Mouse (Mus musculus): ENCODE data around the gene Cnep1r1. TPM values are rescaled to one million over a fixed set of nuclear protein-coding genes. Genes with fewer than 3 reads are reported as not detected.

The Cnep1r1 gene
- polyA plus RNA-seq (2012; ENCODE audit: low replicate concordance) = 4.7 and 6.3 TPM in 2 replicates

DNA sequence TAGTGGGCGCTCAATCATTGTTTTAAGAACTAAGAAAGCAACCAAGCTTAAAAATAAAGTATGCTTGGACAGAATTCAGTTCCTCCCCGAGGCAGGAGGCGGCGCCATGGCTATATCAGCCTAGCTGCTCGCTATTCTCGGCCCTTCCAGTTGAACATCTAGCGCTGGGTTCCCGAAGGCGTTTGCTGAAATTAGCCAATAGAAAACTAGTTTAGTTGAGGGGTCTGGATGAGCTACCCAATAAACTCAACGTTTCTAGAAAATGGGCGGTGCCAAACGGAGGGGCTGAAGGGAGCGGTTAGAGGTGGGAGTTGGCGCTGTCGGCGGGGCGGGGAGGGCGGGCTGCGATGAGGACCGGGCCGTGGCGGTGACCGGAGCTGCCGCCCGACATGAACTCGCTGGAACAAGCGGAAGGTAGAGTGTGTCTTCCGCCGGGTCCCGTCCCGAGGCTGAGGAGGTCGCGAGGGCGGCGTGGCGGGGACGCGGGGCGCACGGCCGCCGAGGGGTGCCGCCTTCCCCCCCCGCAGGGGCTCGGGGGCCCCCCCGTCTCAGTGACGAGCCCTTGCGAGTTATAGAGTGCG, at the start of gene Cnep1r1:
TSS of gene Cnep1r1 (plus strand) at position 314 of the 581 bp plus-strand sequence.

GRCm38 (mm10) chr8:88137748-88138484, 19.3 kb downstream of the Cnep1r1 start, which contains the start of gene Heatr3:
Heatr3 (plus strand) TSS chr8:88137855.

Other genes with a start within 250 kb of the Cnep1r1 start
- gene Zfp423, start 159.2 kb upstream of the Cnep1r1 start, polyA plus RNA-seq (2012; ENCODE audit: low replicate concordance) = 0.11 and 0.13 TPM in 2 replicates
- 9.9 and 22.2 TPM in 2 replicates for gene Heatr3, start 19.1 kb downstream of the Cnep1r1 start, polyA plus RNA-seq (2012; ENCODE audit: low replicate concordance)
- gene Tent4b, start 80.4 kb downstream of the Cnep1r1 start, polyA plus RNA-seq (2012; ENCODE audit: low replicate concordance) = 18.0 and 30.0 TPM in 2 replicates
- 32.8 and 37.8 TPM in 2 replicates for gene Adcy7, start 153.6 kb downstream of the Cnep1r1 start, polyA plus RNA-seq (2012; ENCODE audit: low replicate concordance)
- 145 and 251 TPM in 2 replicates for gene Brd7, start 243.4 kb downstream of the Cnep1r1 start, polyA plus RNA-seq (2012; ENCODE audit: low replicate concordance)

Data from leukemia stem cell, adult 10-12 weeks (primary cell).